8 mouse cellular contexts compared by ENCODE assay signal in genomic region chr11:62280675-62281600, GRCm38 (mm10). TPM values are rescaled to one million over a fixed set of nuclear protein-coding genes. Genes with fewer than 3 reads are reported as not detected.
A peak's percentile ranks its signal among the peaks of the same experiment; 100 is the strongest.
DNase-seq lines count a peak whose midpoint lies in the region; ATAC-seq lines count a peak whose summit lies in the region.

Gene Zswim7, minus strand, starts transcription at chr11:62281375.
Gene Ttc19, plus strand, starts transcription at chr11:62281473.

- H3K9me3 ChIP-seq in heart, embryonic 10.5 days: no peaks in the 10 kb centered on the region
- H3K9me3 ChIP-seq in kidney, embryonic 15.5 days (replicated peaks): no peaks in the 10 kb centered on the region

- peak within 1 kb of the TSS; percentile 73 for H3K9ac ChIP-seq in kidney, embryonic 15.5 days

- H3K27ac ChIP-seq in heart, embryonic 10.5 days: peak within 1 kb of the TSS; percentile 95
- peak within 1 kb of the TSS; percentile 94 for H3K27ac ChIP-seq in kidney, embryonic 15.5 days

- peak; percentile 83 for ATAC-seq in erythroblast, adult 5-6 weeks (replicated peaks; ENCODE audit: low FRiP score, poor library complexity, severe bottlenecking)
- ATAC-seq in kidney, embryonic 15.5 days (replicated peaks; ENCODE audit: low FRiP score): peak; percentile 98
- peak; percentile 85 for ATAC-seq in monocyte, adult 5-6 weeks (replicated peaks; ENCODE audit: insufficient number of reproducible peaks, low FRiP score, low TSS enrichment, poor library complexity, severe bottlenecking)

- DNase-seq in B cell, adult 2 months: peak; percentile 93
- DNase-seq in brain, adult 2 months (ENCODE audit: low read depth, low spot score): peak; percentile 95
- DNase-seq in heart, embryonic 10.5 days (ENCODE audit: low spot score): peak; percentile 96
- DNase-seq in liver: peak; percentile 95
- peak; percentile 90 to 97 for DNase-seq in spleen, postnatal 4 days (ENCODE audit: low spot score in 2 of 2)

- no peaks in the 10 kb centered on the region for H3K27me3 ChIP-seq in heart, embryonic 10.5 days (ENCODE audit: insufficient read depth, poor library complexity, severe bottlenecking)
- no peaks in the 10 kb centered on the region for H3K27me3 ChIP-seq in kidney, embryonic 15.5 days

- peaks cover 26% of the 10 kb centered on the region for H3K36me3 ChIP-seq in heart, embryonic 10.5 days
- H3K36me3 ChIP-seq in kidney, embryonic 15.5 days: peaks cover 23% of the 10 kb centered on the region

- no peaks in the 10 kb centered on the region; the same call in 1 of the 2 replicates for H3K4me1 ChIP-seq in heart, embryonic 10.5 days
- peaks cover 11% of the 10 kb centered on the region for H3K4me1 ChIP-seq in kidney, embryonic 15.5 days

- peak within 1 kb of the TSS; percentile 70 for H3K4me2 ChIP-seq in kidney, embryonic 15.5 days

- under 1% methylated on average over 68 of the region's 68 CpGs for WGBS in heart, embryonic 10.5 days
- under 1% methylated on average over 67 of the region's 68 CpGs for WGBS in kidney, embryonic 15.5 days

- H3K4me3 ChIP-seq in heart, embryonic 10.5 days: peak within 1 kb of the TSS; percentile 93
- H3K4me3 ChIP-seq in kidney, embryonic 15.5 days (replicated peaks): peak within 1 kb of the TSS; percentile 81

RNA-seq across cellular contexts. Expression of gene Zswim7, which starts in this region (rescaled TPM):
- 0.96 and 2.5 TPM in 2 replicates for total RNA-seq in erythroblast, adult 5-6 weeks (2015; ENCODE audit: low replicate concordance)
- not detected in 2 replicates for total RNA-seq in erythroblast, adult 5-6 weeks (2017; ENCODE audit: low replicate concordance)
- polyA plus RNA-seq in heart, embryonic 10.5 days (2016; fragmentation: Nextera tagmentation; extraction: Ambion mirVana): 19.2 and 19.6 TPM in 2 replicates
- 21.4 and 22.3 TPM in 2 replicates for polyA plus RNA-seq in kidney, embryonic 15.5 days (2015; fragmentation: Nextera tagmentation; extraction: Ambion mirVana)
- 4.8 to 6.3 TPM (median 5.8 TPM) in 3 replicates for total RNA-seq in monocyte, adult 5-6 weeks (2017)

RNA-seq across cellular contexts. Expression of gene Ttc19, which starts in this region (rescaled TPM):
- 0.19 and 1.5 TPM in 2 replicates for total RNA-seq in erythroblast, adult 5-6 weeks (2015; ENCODE audit: low replicate concordance)
- 0.70 and 2.9 TPM in 2 replicates for total RNA-seq in erythroblast, adult 5-6 weeks (2017; ENCODE audit: low replicate concordance)
- 16.6 and 20.3 TPM in 2 replicates for polyA plus RNA-seq in heart, embryonic 10.5 days (2016; fragmentation: Nextera tagmentation; extraction: Ambion mirVana)
- polyA plus RNA-seq in kidney, embryonic 15.5 days (2015; fragmentation: Nextera tagmentation; extraction: Ambion mirVana): 21.1 and 21.7 TPM in 2 replicates
- 19.5 to 26.1 TPM (median 24.7 TPM) in 3 replicates for total RNA-seq in monocyte, adult 5-6 weeks (2017)

Comparison
In these comparisons a context has a peak if more than half of its experiments do, and no peak if none do; other contexts are left out.
1. Peak in every context shown above with its lines: DNase-seq, ATAC-seq, H3K4me3 ChIP-seq and H3K27ac ChIP-seq.